Mouse (Mus musculus) induced T-regulatory cell, adult 2 months (primary cell): ENCODE measurements around the gene Cplx3.

Experiments used
- DNase-seq: peaks from one replicate; pipeline ENCODE4 v3.0.0-alpha.2; 2012; ENCODE audit warnings: low read depth

Gene Cplx3

DNA sequence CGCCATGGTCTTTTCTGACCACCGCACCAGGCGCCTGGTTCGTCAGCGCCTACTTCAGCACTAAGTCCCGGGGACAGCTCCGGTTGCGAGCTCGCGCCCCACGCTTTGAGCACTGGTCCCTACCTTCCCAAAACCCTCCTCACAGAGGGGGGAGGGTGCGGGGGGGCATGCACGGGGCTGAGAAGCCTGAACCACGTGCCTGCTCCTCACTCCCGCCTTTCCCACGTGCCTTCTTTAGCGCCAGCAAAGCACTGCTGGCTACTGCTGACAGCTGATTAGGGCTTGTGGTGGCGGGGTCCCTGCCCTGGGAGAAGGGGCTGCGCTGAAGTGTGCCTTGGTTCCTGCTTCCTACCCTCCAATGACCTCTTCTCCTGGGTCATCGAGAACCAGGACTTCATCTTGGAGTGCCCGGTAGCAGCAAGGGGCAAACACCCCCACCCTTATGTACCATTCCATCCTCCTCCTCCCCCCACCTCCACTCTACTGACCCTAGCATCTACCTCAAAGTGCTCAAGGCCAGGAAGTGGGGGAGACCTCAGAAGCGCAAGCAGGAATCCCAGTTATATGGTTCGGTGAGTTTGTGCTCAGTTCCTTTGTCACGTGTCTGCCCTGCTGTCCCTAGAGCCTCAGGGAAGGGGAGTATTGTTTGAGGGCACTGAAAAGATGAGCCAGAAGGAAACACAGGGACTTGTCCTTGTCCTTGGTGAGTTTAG is at the start of gene Cplx3:
TSS of gene Cplx3 (minus strand) at position 143 of the 713 bp plus-strand sequence.
- peak; percentile 64 for DNase-seq

DNA sequence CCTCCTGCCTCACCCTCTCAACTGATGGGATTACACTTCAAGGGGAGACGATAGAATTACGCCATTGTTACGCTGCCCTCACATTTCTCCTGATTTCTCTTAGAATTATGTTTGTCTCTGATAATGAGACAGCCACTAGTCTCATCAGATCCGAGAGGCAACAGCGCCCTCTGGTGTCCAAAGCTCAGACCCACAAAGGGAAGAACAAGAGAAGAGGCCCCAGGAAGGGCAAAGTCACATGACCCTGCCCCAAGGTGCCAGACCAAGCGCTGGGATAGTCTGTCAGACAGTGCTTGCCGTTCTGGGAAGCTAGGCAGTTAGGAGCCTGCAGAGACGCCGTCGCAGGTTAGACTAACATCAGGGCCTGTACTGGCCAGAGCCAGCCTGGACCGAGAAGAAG is 49.7 kb upstream of the Cplx3 start:
- peak; percentile 98 for DNase-seq

DNA sequence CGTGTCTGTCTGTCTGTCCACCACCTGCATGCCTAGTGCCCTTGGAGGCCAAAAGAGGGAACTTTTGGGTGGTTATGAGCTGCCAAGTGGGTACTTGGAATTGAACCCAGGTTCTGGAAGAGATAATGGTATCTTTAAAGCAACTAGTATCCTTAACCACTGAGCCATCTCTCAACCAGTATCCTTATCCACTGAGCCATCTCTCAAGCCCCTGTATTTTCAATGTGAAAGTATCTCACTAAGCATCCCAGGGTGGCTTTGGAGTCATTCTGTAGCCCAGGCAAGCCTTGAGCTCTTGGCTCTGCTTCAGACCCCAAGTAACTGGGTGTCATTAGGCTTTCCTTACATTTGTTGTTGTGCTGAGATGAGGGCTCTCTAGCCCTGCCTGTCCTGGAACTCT is 48.9 kb upstream of the Cplx3 start:
- no peak for DNase-seq

DNA sequence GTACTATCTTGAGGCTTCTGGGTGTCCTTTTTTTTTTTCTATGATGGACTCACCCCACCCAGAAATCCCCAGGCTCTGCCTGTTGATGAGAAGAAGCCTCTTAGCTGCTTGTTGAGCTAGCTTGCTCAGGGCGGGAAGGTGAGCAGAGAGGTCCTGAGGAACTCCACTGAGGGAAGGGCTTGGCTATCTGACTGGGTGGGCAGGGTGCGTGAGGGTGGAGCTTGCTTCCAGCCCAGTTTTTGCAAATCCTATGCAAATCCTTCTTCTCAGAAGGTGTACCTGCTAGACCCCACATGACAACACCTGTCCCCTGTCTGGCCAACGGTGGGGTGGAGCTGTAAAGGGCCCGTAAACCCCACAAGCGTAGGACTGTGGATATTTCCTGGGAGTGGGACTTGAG is 47.2 kb upstream of the Cplx3 start, which contains the start of gene Csk:
TSS of gene Csk (minus strand) at position 349 of the 400 bp plus-strand sequence.
- peak; percentile 31 for DNase-seq

DNA sequence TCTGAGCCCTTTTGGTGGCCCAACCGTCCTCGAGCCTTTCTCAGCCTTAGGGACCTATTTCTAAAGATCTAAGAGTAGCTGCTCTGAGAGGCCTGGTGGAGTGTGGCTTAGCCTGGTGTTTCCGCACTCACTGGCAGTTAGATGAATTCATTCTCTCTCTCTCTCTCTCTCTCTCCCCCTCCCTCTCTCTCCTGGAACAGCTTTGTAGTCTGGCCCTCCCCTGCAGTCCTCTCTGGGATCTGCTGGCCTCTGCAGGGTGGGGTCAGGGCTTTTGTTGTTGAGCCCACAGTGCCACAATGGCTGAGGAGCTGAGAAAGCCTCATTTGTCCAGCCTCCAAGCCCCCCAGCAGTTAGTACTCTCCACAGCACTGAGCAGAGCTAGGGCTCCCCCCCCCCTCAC is 46.8 kb upstream of the Cplx3 start:
- DNase-seq, result peak; percentile 45

DNA sequence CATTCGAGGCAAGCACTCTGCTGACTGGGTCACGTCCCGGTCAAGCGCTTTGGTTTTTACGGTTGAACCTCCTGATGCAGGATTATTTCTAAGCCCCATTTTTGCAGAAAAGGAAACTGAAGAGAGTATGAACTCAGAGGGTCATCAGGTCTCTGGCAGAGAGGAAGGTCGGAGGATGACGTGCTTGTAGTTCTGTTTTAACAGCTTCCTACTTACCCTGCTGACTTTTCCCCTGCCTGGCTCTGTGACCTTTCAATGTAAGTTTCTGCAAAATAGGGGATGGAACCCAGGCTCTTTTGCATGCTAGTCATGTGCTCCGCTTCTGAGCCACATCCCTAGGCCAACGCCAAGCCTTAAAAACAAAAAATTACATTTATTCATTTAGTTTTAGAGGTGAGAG is 46.3 kb upstream of the Cplx3 start:
- peak; percentile 56 for DNase-seq

DNA sequence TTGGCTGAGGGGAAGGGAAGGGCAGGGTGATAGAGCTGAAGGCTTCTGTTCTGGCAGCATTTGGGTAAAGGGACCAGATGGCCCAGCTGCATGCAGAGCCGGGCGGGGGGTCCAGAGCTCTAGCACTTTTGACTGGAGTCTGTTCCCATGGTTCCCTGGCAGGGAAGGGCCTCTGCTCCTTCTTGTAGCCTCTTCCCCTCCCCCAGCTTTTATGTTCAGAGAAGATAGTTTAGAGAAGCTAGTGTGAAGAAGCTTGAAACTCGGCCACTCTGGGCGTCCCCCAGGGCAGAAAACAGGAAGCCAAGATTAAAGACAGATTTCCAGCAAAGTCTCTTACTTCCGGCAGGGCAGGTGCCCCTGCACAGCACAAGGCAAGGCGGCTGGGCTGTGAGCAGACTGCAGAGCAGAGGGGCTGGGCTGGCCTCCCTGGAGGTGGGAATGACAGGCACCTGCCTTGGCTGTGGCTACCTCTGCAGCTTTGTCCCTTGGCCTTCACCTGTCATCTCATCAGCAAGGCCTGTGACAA is 44.8 kb upstream of the Cplx3 start:
- DNase-seq, result peak; percentile 81

DNA sequence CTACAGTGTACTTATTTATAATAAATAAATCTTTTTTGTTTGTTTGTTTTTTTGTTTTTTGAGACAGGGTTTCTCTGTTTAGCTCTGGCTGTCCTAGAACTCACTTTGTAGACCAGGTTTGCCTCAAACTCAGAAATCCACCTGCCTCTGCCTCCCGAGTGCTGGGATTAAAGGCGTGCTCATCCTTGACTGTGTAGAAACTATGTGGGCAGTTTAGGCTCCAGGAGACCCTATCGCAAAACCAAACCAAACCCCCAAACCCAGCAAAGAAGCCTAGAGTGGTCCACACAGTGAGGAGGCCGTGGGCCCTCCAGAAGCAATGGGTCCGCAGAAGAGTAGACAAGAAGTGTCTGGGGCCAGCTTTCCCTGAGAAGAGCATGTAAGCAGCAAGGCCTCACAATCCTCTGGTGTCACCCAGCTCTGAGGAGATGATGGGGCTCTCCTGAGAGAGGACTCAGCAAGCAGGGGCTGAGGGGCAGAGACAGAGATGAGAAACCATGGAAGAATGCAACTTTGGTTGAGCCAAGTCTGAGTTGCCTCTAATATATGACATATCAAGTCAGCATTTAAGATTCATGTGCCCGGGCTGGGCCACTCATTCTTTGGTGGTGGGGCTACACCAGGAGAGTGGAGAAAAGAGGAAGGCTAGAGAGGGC is 44.2 kb upstream of the Cplx3 start:
- no peak for DNase-seq

DNA sequence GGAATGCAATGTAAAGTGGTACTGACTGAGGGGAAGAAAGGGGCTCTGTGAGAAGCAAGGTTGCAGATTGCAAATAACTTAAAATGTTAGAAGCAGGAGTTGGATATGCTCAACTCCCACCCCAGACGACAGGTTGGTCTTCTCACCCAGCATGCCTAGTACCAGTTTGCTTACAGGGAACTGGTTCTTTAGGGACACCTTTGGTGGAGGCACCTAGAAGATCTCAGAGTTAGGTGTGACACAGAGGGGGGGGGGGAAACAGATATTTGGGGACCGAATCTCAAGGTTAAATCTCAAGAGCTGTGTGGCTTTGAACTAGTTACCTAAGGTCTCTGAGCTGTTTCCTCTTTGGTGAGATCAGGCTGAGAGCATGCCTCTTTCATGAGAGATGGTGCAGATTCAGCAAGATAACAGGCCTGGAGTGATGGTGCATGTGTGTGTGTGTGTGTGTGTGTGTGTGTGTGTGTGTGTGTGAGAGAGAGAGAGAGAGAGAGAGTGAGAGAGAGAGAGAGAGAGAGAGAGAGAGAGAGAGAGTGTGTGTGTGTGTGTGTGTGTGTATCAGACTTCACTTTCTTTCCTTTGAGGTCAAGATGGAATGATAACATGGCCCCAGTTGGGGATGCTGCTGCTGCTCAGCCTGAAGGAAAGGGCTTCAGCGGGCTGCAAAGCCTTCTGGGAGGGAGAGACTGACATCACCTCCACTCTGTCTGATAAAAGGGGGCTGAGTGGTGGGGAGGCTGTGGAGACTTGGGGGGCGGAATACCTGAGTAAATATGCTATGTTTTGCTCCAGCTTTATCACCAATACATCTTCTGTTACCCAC is 41.4 kb upstream of the Cplx3 start:
- DNase-seq, result peak; percentile 88

DNA sequence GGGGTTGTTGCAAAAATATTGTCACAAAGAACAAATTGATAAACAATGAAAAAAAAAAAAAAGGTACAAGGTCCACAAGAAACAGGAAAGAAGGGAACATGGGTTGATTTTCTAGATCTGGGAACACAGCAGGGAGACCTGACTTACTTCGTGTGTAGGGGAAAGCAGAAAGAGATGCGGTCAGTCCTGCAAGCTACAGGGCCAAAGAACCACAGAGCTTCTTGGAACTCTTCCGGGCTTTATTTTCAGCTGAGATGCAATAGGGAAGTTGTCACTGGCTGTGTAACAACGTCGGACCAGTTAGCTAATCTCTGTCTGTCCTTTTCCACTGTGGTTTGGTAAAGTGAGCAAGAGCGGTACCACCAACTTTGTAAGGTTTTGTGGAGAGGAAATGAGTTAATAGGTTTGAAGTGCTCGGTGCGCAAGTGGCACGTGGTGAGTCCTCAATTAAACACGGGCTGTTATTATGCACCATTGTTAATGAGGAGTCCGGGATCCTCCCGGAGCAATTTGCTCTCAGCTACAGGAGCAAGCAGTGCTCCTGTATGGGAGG is 40.5 kb upstream of the Cplx3 start:
- DNase-seq, result peak; percentile 89

DNA sequence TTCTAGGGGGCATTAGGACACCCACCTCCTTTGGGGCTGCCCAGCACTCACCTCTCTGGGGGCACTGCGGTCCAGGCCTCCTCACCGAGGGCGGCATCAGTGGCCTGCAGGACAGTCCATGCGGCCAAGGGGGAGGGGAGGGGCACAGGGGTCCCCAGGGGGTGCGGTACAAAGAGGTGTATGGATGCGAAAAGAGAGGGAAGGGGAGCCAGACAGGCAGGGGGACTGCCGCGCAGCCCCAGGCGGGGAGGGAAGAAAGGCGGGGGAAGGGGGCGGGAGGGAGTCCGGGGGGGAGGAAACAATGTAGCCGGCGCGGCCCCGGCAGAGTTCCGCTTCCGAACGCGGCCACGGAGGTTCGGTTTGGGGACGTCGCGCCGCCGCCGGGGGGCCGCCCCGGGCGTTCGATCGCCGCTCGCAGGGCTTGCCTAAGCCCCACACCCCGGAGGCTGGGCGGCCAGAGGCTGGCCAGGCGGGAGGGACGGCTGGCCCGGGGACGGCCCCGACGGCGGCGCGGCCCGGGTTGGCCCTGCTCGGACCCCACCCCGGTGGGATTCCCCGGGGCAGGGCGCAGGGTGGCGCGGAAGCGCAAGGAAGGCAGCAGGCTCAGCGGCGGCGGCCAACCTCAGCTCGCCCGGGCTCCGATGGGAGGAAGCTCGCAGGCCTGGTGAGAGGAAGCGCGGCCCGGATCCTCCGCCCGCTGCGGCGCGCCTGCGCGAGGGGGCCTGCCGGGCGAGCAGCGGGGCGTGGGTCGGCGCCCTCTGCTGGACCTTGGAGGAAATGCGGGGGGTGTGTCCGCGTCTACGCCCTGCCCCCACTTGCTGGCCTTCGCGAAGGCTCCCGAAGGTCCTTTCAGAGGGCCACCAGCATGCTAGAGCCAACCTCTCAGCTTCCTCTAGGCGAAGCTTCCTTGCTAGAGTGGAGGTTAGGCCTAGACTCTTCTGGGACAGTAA is 39.1 kb upstream of the Cplx3 start:
- DNase-seq, result peak; percentile 94

DNA sequence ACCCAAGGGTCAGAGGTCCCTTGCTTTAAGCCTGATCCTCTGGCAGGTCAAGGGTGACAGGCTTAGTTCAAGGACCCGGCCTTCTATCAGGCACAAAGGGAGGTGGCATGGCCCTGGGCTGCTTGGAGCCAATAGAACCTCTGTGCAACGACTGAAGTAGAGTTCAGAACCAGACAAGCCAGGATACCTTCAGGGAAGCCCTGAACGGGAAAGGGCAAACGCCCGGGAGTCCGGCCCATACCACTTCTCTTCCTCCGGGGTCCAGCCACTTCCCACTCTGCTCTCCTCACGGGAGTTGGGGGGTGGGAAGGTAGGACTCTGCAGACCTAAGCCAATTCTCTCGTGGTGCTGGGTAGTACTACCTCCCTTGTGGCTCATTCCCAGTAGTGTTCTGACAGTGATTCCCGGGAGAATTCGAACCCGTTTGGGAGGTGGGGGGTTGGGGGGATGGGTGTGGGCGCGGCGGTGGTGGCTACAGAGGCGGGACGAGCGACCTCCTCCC is 38.4 kb upstream of the Cplx3 start:
- DNase-seq, result peak; percentile 52

DNA sequence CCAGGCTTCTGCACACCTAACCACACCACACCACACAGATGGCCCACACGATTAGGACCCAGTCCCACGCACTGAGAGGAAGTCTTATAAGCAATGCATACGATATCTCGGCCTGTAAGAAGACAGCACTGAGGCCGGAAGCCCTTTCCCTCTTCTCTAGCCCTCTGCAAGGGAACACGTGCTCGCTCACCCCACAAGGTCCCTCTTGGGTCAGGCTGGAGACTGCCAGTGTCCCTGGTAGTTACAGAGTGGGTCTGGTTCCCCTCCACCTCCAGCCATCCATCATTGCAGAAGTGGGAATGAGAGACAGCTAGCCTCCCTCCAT is 37.7 kb upstream of the Cplx3 start:
- peak; percentile 80 for DNase-seq

DNA sequence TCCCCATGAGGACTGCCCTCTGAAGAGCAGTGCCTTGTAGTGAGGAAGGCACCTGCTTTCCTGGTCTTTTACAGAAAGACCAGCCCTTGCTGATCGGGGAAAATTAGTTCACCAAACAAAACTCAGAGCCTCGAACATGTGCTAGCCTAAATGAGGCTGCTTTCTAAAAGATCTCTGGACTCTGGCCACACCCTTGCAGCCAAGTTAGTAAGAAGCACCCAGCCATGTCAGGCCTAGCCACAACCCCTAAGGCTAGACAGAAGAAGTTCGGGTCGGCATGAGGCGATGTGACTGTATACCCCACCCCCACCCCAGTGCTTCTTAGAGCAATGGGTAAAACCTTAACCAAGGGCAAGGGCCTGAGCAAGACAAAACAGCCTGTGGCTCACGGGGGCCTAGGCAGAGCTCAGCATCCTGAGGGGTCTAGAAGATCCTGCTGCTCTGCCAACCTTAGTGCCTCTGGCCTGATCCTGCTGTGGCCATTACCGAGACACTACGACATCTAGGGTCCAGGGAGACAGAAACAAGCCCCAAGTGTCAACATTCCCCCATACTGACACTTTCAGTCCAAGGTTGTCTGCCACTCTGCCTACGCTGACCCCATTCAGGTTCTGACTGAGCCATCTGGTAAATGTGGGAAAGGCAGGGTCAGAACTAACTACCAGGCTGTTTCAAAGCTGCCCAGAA is 37.2 kb upstream of the Cplx3 start:
- peak; percentile 43 for DNase-seq

DNA sequence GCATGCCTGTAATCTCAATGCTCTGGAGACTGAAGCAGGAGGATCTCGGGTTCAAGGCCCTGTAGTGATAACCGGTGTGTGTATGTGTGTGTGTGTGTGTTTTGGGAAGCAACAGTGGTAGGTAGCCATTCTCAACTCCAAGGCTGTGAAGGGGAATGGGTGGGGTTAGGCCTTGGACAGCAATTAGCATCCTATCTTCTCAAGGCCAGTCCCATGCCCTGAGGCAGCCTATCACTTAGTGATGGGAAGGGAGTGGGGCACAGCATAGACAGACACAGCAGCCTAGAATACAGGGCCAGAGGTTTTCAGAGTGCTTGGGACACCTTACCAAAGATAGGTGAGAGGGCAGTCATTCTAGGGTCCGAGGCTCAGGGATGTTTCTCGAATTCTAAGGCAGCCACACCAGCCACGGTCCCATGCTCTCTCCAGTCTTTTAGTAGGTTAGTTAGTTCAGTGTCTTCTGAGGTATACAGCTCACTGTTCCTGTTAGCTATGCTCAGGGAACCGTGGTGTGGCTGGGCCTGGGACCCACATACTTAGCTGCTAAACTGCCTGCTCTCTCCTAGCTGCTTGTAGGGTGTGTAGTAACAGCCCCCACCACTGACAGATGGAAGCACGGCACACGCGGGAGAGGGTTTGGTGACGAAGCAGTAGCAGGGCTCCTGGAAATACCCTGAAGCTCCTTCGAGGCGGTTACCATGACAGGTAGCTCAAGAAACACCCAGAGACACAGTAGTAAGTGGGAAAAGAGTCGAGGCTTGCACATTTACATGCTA is 35.9 kb upstream of the Cplx3 start:
- peak; percentile 82 for DNase-seq

DNA sequence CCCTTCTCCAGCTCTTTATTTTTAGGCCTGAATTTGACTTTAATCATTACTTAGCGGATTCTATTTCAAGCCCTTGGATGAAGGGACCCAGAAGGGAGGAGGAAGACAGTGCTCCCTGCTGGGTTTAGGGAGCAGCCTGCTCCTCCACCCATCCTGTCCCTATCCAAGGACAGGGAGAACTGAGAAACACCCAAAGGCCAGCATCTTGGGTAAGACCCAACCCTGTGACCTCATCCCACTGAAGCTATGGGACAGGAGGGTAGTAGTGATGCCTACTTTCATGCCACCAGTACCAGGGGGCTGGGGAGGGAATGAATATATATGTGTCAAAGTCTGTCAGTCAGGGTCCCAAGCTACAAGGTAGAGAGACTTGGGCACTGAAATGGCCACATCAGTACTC is 34.9 kb upstream of the Cplx3 start:
- no peak for DNase-seq

DNA sequence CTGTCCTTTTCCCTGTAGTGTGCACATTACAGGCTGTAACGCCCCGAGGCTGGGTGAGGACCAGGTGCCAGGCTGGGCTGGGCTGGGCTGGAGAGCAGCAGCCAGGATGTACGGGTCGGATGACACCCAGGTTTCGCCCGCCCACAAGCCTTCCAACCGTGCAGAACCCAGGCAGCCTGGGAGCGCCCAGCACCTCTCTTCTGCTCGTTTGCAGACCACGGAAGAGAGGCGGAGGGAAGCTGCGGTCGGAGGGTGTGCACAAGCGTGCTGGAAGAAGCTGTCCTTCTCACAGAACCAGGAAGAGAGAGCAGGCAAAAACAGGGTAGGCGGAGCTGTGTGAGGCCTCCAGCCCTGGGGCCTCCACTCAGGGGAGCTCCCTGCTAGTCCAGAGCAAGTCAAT is 34.3 kb upstream of the Cplx3 start:
- peak; percentile 94 for DNase-seq

DNA sequence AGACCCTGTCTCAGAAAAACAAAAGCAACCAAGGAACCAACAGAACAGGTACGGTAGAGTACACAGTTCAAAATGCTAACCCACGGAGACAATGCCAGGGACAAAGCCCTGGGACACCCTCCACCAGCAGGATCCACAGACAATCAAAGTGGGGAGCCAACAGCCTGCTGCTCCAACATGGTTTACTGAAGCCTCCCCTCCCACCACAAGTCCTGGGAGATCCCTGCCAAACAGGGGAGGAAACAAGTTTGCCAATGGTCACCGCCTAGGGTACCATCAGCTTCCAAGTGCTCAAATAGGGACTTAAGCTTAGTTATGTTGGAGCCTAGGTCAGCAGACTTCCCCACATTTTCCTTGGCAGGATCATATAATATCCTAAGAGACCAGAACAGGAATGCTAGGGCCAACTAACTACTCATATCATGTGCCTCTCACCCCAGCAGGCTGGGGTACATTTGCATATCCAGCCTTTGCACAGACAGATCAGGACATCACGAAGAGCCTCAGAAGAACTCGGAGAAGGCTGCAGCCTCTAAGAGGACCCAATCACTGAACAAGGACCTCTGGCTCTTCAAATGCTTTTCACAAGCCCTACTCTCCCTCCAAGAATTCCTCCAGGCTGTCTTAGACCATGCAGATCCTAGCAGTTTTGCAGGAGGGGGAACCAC is 33.7 kb upstream of the Cplx3 start:
- no peak for DNase-seq
